Mouse (Mus musculus): ENCODE measurements around the gene Nfkbiz. TPM values are rescaled to one million over a fixed set of nuclear protein-coding genes. Genes with fewer than 3 reads are reported as not detected.
A peak's percentile ranks its signal among the peaks of the same experiment; 100 is the strongest.

The Nfkbiz gene
- polyA plus RNA-seq, 1 experiment from 2014 or later, result 4.9 TPM

DNA sequence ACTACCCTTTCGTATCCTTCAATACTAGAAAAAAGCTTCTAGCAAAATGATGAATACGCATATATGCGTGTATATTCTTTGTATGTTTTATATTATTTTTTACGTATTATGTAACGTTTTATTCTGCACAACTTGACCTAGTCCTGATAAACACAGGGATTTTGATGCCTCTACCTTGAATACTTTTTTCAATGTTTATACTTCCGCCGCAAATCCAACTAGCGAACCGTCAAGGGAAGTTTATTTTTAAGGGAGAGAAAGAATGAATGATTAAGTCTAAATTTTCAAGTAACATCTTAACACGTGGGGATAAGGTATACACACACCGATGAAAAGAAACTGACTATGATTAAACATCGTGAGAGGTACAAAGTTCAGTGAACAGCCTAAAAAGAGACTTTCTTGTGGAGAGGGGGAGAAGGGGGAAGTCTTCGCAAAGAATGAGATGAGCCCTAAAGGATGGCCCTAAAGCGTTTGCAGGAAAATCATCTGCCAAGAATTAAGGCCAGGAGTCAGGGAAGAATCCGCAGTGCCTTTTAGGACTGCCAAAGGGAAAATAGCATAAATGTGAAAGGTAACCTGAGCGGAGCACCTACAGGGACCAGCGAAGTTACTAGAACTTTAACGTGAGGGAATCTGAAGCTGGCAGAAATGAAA lies 15.8 kb downstream of the Nfkbiz start:
- no peak for TF ChIP-seq CTCF (IDR thresholded peaks at IDR 0.05; ENCODE audit: low read depth)
- Histone ChIP-seq H3K4me2 (ENCODE audit: low read length) (peak overlapping the region; percentile 78), H3K4me3 (replicated peaks; ENCODE audit: low read depth, low read length) (peak overlapping the region; percentile 86), H3K27ac (no peak overlapping the region), H3K9ac (ENCODE audit: low read depth, low read length) (no peak overlapping the region), H3K27me3 (ENCODE audit: insufficient read depth, low read length) (no peaks in the 10 kb centered on the region), H3K4me1 (replicated peaks; ENCODE audit: insufficient read depth, low read length) (peaks cover 5% of the 10 kb centered on the region; the same call in 1 of the 2 replicates), H3K9me3 (replicated peaks; ENCODE audit: low read length) (no peaks in the 10 kb centered on the region), H3K36me3 (ENCODE audit: insufficient read depth, low read length) (peaks cover 4% of the 10 kb centered on the region; the same call in 1 of the 2 replicates)
- 48% methylated on average over 18 of the region's 18 CpGs for WGBS
- DNase-seq (ENCODE audit: low spot score), result no peak
- no peak for ATAC-seq (replicated peaks; ENCODE audit: low FRiP score, low read depth)

DNA sequence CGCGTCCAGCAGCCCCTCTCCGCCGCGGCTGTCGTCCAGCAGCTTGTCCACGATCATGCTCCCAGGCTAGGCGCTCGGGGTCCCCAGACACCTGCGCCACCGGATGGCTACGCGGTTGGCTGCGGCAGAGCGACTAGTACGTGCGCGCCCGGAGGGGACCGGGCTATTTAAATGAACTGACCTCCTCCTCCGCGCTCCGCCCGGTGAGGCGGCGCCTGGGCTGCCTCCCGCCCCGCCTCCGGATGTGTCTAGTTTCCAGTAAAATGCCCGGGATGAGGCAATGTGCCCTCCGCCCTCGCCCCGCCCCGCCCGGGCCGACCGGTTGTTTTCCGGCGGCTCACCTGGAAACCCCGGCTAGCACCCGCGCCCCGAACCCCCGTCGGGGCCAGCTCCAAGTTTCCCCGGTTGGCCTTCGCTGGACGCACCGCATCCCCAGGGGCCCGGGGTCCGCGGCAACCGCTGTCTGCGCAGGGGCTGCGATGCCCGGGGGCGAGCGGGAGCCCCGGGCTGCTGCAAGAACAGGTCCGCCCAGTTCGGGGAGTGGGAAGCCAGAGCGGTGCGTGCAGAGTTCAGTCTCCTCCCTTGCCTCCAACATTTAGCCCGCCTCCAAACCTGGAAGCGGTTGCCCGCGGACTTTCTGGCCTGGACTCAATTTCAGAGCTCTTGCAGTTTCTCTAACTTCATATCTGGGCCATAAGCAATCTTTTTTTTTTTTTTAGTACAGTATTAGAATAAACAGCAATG lies 16.5 kb downstream of the Nfkbiz start:
- peak overlapping the region; percentile 86 for H3K4me3 ChIP-seq (replicated peaks; ENCODE audit: low read depth, low read length)
- peak overlapping the region; percentile 78 for H3K4me2 ChIP-seq (ENCODE audit: low read length)
- H3K4me1 ChIP-seq (replicated peaks; ENCODE audit: insufficient read depth, low read length), result peaks cover 5% of the 10 kb centered on the region; the same call in 1 of the 2 replicates
- no peaks in the 10 kb centered on the region for H3K27me3 ChIP-seq (ENCODE audit: insufficient read depth, low read length)
- DNase-seq (ENCODE audit: low spot score), result peak; percentile 97
- H3K27ac ChIP-seq, result peak overlapping the region; percentile 93
- peaks cover 8% of the 10 kb centered on the region; the same call in 1 of the 2 replicates for H3K36me3 ChIP-seq (ENCODE audit: insufficient read depth, low read length)
- peak; percentile 95 for ATAC-seq (replicated peaks; ENCODE audit: low FRiP score, low read depth)
- peak overlapping the region; percentile 85 for H3K9ac ChIP-seq (ENCODE audit: low read depth, low read length)
- WGBS, result under 1% methylated on average over 67 of the region's 67 CpGs
- TF ChIP-seq CTCF (IDR thresholded peaks at IDR 0.05; ENCODE audit: low read depth), result 0 out of 2 replicates have a peak, but pooled peaks have one; percentile 4
- H3K9me3 ChIP-seq (replicated peaks; ENCODE audit: low read length), result no peaks in the 10 kb centered on the region

DNA sequence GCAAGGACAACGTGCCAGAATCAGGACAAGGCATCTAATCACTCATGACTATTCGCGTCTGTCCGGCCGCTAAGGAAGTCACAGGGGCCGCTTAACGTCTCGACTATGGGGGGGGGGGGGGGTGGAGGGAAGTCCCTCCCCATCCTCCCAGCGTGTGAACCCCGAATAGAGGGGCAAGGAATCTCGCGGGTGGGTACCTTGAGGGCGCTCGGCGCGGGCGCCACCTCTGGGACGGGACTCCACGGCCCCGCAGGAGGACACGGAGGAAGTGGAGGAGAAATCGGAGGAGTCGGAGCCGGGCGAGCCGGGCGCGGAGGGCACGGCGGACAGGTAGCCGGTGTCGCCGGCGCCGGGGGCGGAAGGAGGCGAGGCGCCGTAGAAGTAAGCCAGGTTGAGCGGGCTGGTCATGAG lies 17.1 kb downstream of the Nfkbiz start:
- ATAC-seq (replicated peaks; ENCODE audit: low FRiP score, low read depth) (peak; percentile 11), DNase-seq (ENCODE audit: low spot score) (peak; percentile 46)
- H3K36me3 ChIP-seq (ENCODE audit: insufficient read depth, low read length), result peaks cover 11% of the 10 kb centered on the region; the same call in 1 of the 2 replicates
- H3K9me3 ChIP-seq (replicated peaks; ENCODE audit: low read length), result no peaks in the 10 kb centered on the region
- no peak for TF ChIP-seq CTCF (IDR thresholded peaks at IDR 0.05; ENCODE audit: low read depth)
- H3K9ac ChIP-seq (ENCODE audit: low read depth, low read length), result peak overlapping the region; percentile 85
- peak overlapping the region; percentile 86 for H3K4me3 ChIP-seq (replicated peaks; ENCODE audit: low read depth, low read length)
- no peaks in the 10 kb centered on the region for H3K27me3 ChIP-seq (ENCODE audit: insufficient read depth, low read length)
- H3K4me1 ChIP-seq (replicated peaks; ENCODE audit: insufficient read depth, low read length), result peaks cover 5% of the 10 kb centered on the region; the same call in 1 of the 2 replicates
- under 1% methylated on average over 39 of the region's 40 CpGs for WGBS
- peak overlapping the region; percentile 93 for H3K27ac ChIP-seq
- peak overlapping the region; percentile 78 for H3K4me2 ChIP-seq (ENCODE audit: low read length)

DNA sequence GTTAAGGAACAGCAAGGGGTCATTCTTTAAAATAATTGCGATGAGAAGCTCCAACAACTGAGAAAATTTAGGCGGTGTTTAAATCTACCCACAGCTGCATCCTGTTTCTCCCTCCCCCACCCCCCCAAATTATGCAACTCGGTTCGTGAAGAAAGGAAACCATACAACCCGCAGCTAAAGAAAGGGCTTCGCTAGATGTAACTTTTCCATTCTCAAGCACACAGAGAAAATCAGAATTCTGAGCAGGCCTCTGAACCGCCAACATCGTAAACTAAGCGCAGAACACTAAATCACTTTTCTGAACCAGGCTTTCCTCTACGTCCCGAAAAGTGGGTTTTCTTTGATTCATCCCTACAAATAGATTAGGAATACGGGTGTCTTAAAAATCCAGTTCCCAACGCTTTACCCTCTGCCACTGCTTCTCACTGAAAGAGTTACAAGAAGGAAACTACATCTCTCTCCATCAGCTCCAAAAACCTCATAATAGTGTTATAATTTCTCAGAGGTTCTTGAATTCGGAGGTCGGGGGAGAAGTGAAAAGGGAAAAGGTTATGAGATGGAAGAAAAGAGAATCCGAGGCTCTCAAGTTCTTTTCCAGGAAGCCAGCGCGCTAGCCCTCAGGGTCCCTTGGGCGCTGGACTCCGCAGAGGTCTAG lies 17.7 kb downstream of the Nfkbiz start:
- Histone ChIP-seq H3K9ac (ENCODE audit: low read depth, low read length) (peak overlapping the region; percentile 85), H3K4me2 (ENCODE audit: low read length) (peak overlapping the region; percentile 78), H3K4me3 (replicated peaks; ENCODE audit: low read depth, low read length) (peak overlapping the region; percentile 86), H3K36me3 (ENCODE audit: insufficient read depth, low read length) (peaks cover 16% of the 10 kb centered on the region), H3K4me1 (replicated peaks; ENCODE audit: insufficient read depth, low read length) (peaks cover 5% of the 10 kb centered on the region; the same call in 1 of the 2 replicates), H3K9me3 (replicated peaks; ENCODE audit: low read length) (no peaks in the 10 kb centered on the region), H3K27ac (peak overlapping the region; percentile 93), H3K27me3 (ENCODE audit: insufficient read depth, low read length) (no peaks in the 10 kb centered on the region)
- ATAC-seq (replicated peaks; ENCODE audit: low FRiP score, low read depth), result no peak
- 6% methylated on average over 20 of the region's 20 CpGs for WGBS
- peak; percentile 44 for DNase-seq (ENCODE audit: low spot score)
- no peak for TF ChIP-seq CTCF (IDR thresholded peaks at IDR 0.05; ENCODE audit: low read depth)

DNA sequence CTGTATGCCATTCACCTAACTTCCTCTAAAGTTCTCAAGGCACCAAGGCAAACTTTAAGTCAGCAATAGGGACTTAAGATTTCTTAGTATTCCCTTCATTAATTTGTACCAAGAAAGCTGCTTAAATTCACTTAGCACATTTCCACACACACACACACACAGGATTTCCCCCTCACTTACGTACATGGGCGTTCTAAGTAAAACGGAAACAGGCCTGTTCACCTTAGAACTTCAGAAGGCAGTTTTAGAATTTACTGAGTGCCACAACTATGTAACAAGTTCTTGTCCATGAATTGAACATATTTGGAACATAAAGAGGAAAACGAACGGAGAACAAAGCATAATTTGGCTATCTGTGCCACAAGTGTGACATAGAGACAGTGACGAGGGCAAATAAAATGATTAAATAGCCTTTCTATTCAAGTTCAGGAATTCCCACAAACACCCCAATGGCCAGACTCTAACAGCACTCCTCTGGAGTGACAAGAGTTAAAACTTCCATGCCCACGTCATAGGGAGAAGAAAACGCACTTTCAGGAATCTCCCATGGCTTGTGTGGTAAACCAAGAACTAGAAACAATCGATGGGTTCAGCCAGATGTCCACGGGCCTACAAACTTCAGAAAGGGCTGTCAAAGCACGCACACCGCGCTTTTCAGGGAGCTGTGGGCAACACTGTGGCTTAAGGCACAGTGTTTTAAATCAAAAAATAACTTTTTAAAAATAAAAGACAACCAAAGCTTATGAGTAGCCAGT lies 18.4 kb downstream of the Nfkbiz start:
- Histone ChIP-seq H3K4me3 (replicated peaks; ENCODE audit: low read depth, low read length) (peak overlapping the region; percentile 86), H3K4me1 (replicated peaks; ENCODE audit: insufficient read depth, low read length) (peaks cover 5% of the 10 kb centered on the region; the same call in 1 of the 2 replicates), H3K36me3 (ENCODE audit: insufficient read depth, low read length) (peaks cover 23% of the 10 kb centered on the region), H3K4me2 (ENCODE audit: low read length) (peak overlapping the region; percentile 78), H3K9ac (ENCODE audit: low read depth, low read length) (peak overlapping the region; percentile 85), H3K27me3 (ENCODE audit: insufficient read depth, low read length) (no peaks in the 10 kb centered on the region), H3K27ac (peak overlapping the region; percentile 93), H3K9me3 (replicated peaks; ENCODE audit: low read length) (no peaks in the 10 kb centered on the region)
- ATAC-seq (replicated peaks; ENCODE audit: low FRiP score, low read depth) (no peak), DNase-seq (ENCODE audit: low spot score) (peak; percentile 57)
- no peak for TF ChIP-seq CTCF (IDR thresholded peaks at IDR 0.05; ENCODE audit: low read depth)
- 29% methylated on average over 13 of the region's 13 CpGs for WGBS

Measured in kidney, postnatal 0 days (tissue).